Mouse (Mus musculus) embryo, embryonic 10.5 days (tissue): ENCODE results near the gene Gm16368.
"Not testable (repeated sequence)": the region's sequence is repeated elsewhere in the genome, so short reads cannot be mapped to it uniquely, and the experiment has no call there.

Experiments
- DNase-seq: peaks from one replicate; pipeline ENCODE4 v3.0.0-alpha.2; 2015; ENCODE audit warnings: low spot score

Gene Gm16368

GRCm38 (mm10) chr12:88083397-88083796 is at the start of gene Gm16368:
Gm16368 (plus strand) TSS chr12:88083697.
- not testable (repeated sequence) for DNase-seq

DNA sequence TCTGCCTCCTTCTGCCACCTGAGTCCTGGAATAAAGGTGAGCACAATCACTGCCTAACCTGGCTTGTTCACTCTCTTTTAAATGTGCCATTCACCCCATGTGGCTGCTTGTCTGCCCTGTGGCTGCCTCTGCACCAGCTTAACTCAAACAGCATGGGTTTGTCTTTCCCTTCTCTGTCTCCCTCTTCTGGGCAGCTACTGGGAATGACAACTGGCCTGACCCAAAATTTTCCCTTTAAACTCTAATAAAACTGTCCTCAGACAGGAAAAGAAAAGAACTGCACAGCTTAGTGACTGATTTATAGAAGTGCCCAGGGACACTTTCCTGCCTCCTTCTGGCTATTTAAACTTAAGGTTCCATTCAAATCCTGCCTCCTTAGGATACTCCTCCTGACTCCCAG is 44.4 kb upstream of the Gm16368 start:
- DNase-seq: peak; percentile 5

DNA sequence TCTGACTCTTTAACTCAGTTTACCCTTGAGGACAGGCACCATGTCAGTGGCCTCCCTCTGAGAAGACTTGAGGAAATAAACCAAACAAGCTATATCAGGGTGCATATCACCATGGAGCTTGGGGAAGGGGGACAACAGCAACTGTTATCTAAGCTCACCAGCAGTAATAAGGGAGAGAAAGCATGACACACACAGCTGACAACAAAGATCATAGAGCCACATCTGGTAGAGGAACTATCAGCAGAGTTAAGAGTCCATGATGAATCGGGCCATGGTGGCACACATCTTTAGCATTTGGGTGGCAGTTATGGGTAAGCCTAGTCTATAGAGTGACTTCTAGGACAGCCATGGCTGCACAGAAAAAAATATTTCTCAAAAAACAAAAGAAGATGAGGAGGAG is 43.8 kb upstream of the Gm16368 start:
- not testable (repeated sequence) for DNase-seq

DNA sequence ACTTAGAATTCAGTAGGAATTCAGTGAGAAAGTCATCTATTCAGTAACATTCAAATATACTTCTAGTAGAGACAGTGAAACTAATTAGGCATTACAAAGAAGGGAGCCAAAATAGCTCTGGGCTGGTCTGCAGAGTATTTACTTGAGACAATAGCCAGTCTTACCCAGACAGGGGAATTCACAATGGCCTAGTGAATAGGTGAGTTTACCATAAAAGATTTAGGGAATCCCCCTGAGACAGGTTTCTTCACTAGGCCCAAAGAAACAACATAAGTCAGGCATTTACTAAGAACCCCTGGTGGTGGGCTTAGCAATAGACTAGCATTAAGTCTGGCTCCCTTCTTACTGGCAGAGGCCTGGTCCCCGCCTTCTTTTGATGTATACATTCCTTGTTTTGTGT is 38.3 kb upstream of the Gm16368 start:
- not testable (repeated sequence) for DNase-seq
